Mouse (Mus musculus) forebrain, postnatal 0 days (tissue): ENCODE results near the gene Zfp286. TPM values are rescaled to one million over a fixed set of nuclear protein-coding genes. Genes with fewer than 3 reads are reported as not detected.
A peak's percentile ranks its signal among the peaks of the same experiment; 100 is the strongest.

ENCODE experiments used
- ATAC-seq: fragments of 200-750 bp; cut with Nextera tagmentation; 2 replicates; pipeline ENCODE4 v1.8.0; 2017; ENCODE audit warnings: mild to moderate bottlenecking, moderate library complexity
- DNase-seq: peaks from one replicate; pipeline ENCODE4 v3.0.0-alpha.2; 2015
- H3K27ac ChIP-seq: fragments of 300-500 bp; sonication (generic); 2 replicates; pipeline ENCODE4 v1.5.1; 2014; ENCODE audit warnings: low read depth, mild to moderate bottlenecking, antibody characterized with exemption, low read length, moderate library complexity, mixed read lengths
- H3K27me3 ChIP-seq: fragments of 300-500 bp; sonication (generic); 2 replicates; pipeline ENCODE4 v1.6.1; 2014; ENCODE audit warnings: mild to moderate bottlenecking, low read length, mixed read lengths; ENCODE audit not compliant: insufficient read depth
- H3K36me3 ChIP-seq: fragments of 300-500 bp; sonication (generic); 2 replicates; pipeline ENCODE4 v1.6.1; 2014; ENCODE audit warnings: mild to moderate bottlenecking, moderate library complexity; ENCODE audit not compliant: insufficient read depth
- H3K4me1 ChIP-seq: fragments of 300-500 bp; sonication (generic); 2 replicates; pipeline ENCODE4 v1.6.1; 2014; ENCODE audit warnings: antibody characterized with exemption; ENCODE audit not compliant: insufficient read depth
- H3K4me2 ChIP-seq: fragments of 300-500 bp; sonication (generic); 2 replicates; pipeline ENCODE4 v1.6.1; 2014; ENCODE audit warnings: low read depth, mild to moderate bottlenecking, moderate library complexity
- H3K4me3 ChIP-seq: fragments of 300-500 bp; sonication (generic); 2 replicates; pipeline ENCODE4 v1.5.1; 2014; ENCODE audit warnings: low read depth, low read length, mixed read lengths
- H3K9ac ChIP-seq: fragments of 300-500 bp; sonication (generic); 2 replicates; pipeline ENCODE4 v1.6.1; 2014; ENCODE audit warnings: mild to moderate bottlenecking
- H3K9me3 ChIP-seq: fragments of 300-500 bp; sonication (generic); 2 replicates; pipeline ENCODE4 v1.6.1; 2016; ENCODE audit warnings: low read length
- CTCF ChIP-seq: sonication (generic); IDR thresholded peaks from 2 replicates; pipeline ENCODE4 v1.5.1; 2016; ENCODE audit warnings: antibody characterized with exemption, control low read depth, low read depth
- WGBS: fragments of 180-500 bp; shearing (Covaris S2); extraction: QIAGEN DNeasy Blood & Tissue Kit; methylation state at CpG from one replicate; pipeline ENCODE4 v1.1.7; 2014; 5-methylcytosine and 5-hydroxymethylcytosine counted together
- polyA plus RNA-seq: library from polyadenylated mRNA; unstranded; fragments of >200 nt; fragmentation: Nextera tagmentation; extraction: Ambion mirVana; gene quantifications from 2 replicates; pipeline ENCODE4 v1.2.1, GENCODE M21; 2015
- total RNA-seq: library from RNA; depleted of rRNA; stranded (reverse); fragments of >200 nt; gene quantifications from 2 replicates; pipeline ENCODE4 v1.2.3, GENCODE M21; 2014; rRNA removed

Zfp286 gene
- total and polyA plus RNA-seq, 2 experiments from 2014 or later: 19.1 to 24.6 TPM

DNA sequence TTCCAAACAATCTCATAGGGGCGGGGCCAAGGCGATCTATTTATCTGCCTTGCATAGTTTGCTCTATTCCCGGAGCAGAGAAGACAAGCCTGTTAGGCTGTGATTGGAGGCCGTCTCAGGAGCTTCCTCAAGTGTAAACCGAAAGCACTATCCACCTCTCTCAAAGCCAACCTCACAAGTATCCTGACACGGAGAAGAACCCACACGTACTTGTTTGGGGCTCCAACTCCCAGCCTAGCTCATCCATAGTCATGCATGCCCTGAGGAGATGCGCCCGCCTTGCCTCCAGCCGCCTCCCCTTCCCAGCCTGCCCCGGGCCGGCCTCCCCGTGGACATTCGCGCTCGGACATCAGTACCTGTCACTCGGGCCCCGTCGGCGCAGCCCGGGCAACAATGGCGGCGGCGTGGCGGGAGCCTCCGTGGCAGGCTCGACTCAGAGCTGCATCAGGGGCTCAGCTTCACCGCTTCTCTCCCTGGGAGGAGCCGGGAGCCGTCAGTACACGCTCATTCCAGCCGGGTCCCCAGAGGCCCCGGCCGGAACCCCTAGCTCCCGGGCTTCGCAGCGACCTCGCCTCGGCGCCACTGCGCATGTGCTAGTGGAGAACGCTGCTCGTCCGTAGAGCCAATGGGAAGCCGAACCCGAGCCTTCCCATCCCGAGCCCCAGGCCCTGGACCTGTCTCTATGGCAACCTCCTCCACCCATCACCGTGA is 57.8 kb downstream of the Zfp286 start, which contains the start of gene Zfp287:
Zfp287 (minus strand) TSS at position 595 of the 711 bp plus-strand sequence.
- ATAC-seq: peak; percentile 100
- Histone ChIP-seq H3K27ac (peak within 1 kb of the TSS; percentile 93), H3K36me3 (peaks cover 15% of the 10 kb centered on the region; the same call in 1 of the 2 replicates), H3K4me1 (peaks cover 13% of the 10 kb centered on the region; the same call in 1 of the 2 replicates), H3K9ac (peak within 1 kb of the TSS; percentile 98), H3K9me3 (no peaks in the 10 kb centered on the region), H3K4me2 (peak within 1 kb of the TSS; percentile 55), H3K27me3 (no peaks in the 10 kb centered on the region), H3K4me3 (peak within 1 kb of the TSS; percentile 98)
- WGBS: under 1% methylated on average over 48 of the region's 48 CpGs
- TF ChIP-seq CTCF: no peak
- peak; percentile 96 for DNase-seq

- no peak for TF ChIP-seq CTCF
- Histone ChIP-seq H3K36me3 (peaks cover 46% of the 10 kb centered on the region), H3K4me3 (no peak overlapping the region), H3K4me2 (no peak overlapping the region), H3K9ac (no peak overlapping the region), H3K9me3 (no peaks in the 10 kb centered on the region), H3K27ac (no peak overlapping the region), H3K27me3 (no peaks in the 10 kb centered on the region), H3K4me1 (peaks cover 13% of the 10 kb centered on the region; the same call in 1 of the 2 replicates)
- no peak for ATAC-seq
- 94% methylated on average over 8 of the region's 8 CpGs for WGBS
- no peak for DNase-seq
Measured at GRCm38 (mm10) chr11:62728276-62728675, 61.0 kb downstream of the Zfp286 start.

DNA sequence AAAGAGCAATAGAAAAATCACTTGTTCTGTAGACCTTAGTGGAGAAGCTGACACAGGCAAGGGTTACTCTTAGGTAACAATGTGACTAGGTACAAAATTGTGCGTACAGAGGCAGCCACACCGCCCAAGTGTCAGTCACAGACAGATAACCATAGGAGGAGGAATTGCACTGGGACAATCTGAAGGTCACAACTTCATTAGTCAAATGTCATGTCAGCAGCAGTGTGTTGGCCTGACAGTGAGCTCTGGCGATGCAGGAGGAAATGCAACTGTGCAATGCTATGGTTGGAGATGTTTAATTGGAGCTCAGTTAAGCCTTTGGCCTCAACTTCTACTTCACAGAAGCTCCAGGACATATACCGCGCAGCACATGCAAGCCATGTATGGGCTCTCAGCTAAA is 78.6 kb downstream of the Zfp286 start:
- Histone ChIP-seq H3K27me3 (no peaks in the 10 kb centered on the region), H3K9me3 (no peaks in the 10 kb centered on the region), H3K4me2 (no peak overlapping the region), H3K27ac (no peak overlapping the region), H3K4me3 (no peak overlapping the region), H3K36me3 (peaks cover 51% of the 10 kb centered on the region), H3K9ac (no peak overlapping the region), H3K4me1 (no peaks in the 10 kb centered on the region)
- no peak for TF ChIP-seq CTCF
- WGBS: 94% methylated on average over 5 of the region's 5 CpGs
- no peak for DNase-seq
- ATAC-seq: no peak

GRCm38 (mm10) chr11:62708252-62708651 is 81.0 kb downstream of the Zfp286 start:
- WGBS: 83% methylated on average over 7 of the region's 7 CpGs
- no peak overlapping the region for H3K27ac ChIP-seq
- H3K4me2 ChIP-seq: no peak overlapping the region
- no peak overlapping the region for H3K4me3 ChIP-seq
- no peak overlapping the region for H3K9ac ChIP-seq
- ATAC-seq (no peak), DNase-seq (no peak)
- no peaks in the 10 kb centered on the region for H3K4me1 ChIP-seq
- H3K9me3 ChIP-seq: no peaks in the 10 kb centered on the region
- no peak for TF ChIP-seq CTCF
- peaks cover 32% of the 10 kb centered on the region for H3K36me3 ChIP-seq
- H3K27me3 ChIP-seq: no peaks in the 10 kb centered on the region

DNA sequence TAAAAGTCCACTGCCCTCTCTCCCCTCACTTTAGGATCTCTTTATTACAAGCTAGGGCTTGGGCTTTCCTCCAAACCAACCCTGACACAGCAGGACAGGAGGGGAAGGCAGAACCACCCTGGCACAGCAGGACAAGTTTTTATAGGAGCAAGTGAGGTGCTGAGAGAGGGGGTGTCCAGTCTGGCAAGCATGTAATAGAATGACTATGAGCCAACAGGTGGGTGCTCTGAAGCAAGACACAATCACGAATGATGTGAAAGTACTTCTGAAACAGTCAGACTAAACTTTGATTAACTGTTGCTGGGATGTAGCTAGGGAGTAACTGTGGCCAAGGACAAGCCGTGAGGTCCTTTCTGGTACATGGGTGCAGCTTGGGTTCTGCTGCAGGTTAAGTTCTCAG is 83.1 kb downstream of the Zfp286 start:
- TF ChIP-seq CTCF: no peak
- DNase-seq (no peak), ATAC-seq (no peak)
- Histone ChIP-seq H3K4me1 (no peaks in the 10 kb centered on the region), H3K4me3 (no peak overlapping the region), H3K27ac (no peak overlapping the region), H3K4me2 (no peak overlapping the region), H3K36me3 (peaks cover 15% of the 10 kb centered on the region), H3K9ac (no peak overlapping the region), H3K27me3 (no peaks in the 10 kb centered on the region), H3K9me3 (no peaks in the 10 kb centered on the region)
- 88% methylated on average over 2 of the region's 2 CpGs for WGBS

Other genes with a start within 250 kb of the Zfp286 start
- 1,115 and 1,190 TPM in 2 replicates for gene Ubb, start 238.3 kb downstream of the Zfp286 start, total RNA-seq
- gene Ubb, start 238.3 kb downstream of the Zfp286 start, polyA plus RNA-seq: 4,663 and 5,112 TPM in 2 replicates
- gene Trpv2, start 215.0 kb downstream of the Zfp286 start, total RNA-seq: 38.1 and 46.6 TPM in 2 replicates
- gene Trpv2, start 215.0 kb downstream of the Zfp286 start, polyA plus RNA-seq: 21.6 and 26.2 TPM in 2 replicates
- 13.2 and 18.1 TPM in 2 replicates for gene Lrrc75a, start 140.9 kb downstream of the Zfp286 start, total RNA-seq
- 6.5 and 7.1 TPM in 2 replicates for gene Lrrc75a, start 140.9 kb downstream of the Zfp286 start, polyA plus RNA-seq
- 22.6 and 37.0 TPM in 2 replicates for gene Mmgt2, start 140.8 kb downstream of the Zfp286 start, total RNA-seq
- gene Mmgt2, start 140.8 kb downstream of the Zfp286 start, polyA plus RNA-seq: 22.4 and 23.3 TPM in 2 replicates
- gene Zfp287, start 57.6 kb downstream of the Zfp286 start, total RNA-seq: 26.5 and 32.8 TPM in 2 replicates
- gene Zfp287, start 57.6 kb downstream of the Zfp286 start, polyA plus RNA-seq: 9.9 and 14.4 TPM in 2 replicates
- gene Gm10428, start 36.4 kb downstream of the Zfp286 start, total RNA-seq: not detected in 2 replicates
- gene Gm10428, start 36.4 kb downstream of the Zfp286 start, polyA plus RNA-seq: not detected in 2 replicates
- gene Trim16, start 30.8 kb upstream of the Zfp286 start, total RNA-seq: 4.8 and 5.8 TPM in 2 replicates
- 4.9 and 5.5 TPM in 2 replicates for gene Trim16, start 30.8 kb upstream of the Zfp286 start, polyA plus RNA-seq
- gene Fbxw10, start 57.6 kb upstream of the Zfp286 start, total RNA-seq: 0.86 and 1.2 TPM in 2 replicates
- gene Fbxw10, start 57.6 kb upstream of the Zfp286 start, polyA plus RNA-seq: 0.21 and 0.33 TPM in 2 replicates
- 30.7 and 30.8 TPM in 2 replicates for gene Tvp23b, start 90.0 kb upstream of the Zfp286 start, total RNA-seq
- gene Tvp23b, start 90.0 kb upstream of the Zfp286 start, polyA plus RNA-seq: 31.2 and 37.1 TPM in 2 replicates
- gene Cdrt4, start 161.7 kb upstream of the Zfp286 start, total RNA-seq: not detected in 2 replicates
- gene Cdrt4, start 161.7 kb upstream of the Zfp286 start, polyA plus RNA-seq: 0.28 TPM in 1 of 2 replicates, not detected in the other